Comparison of ENCODE assay signal across 25 mouse cellular contexts in the genomic region with DNA sequence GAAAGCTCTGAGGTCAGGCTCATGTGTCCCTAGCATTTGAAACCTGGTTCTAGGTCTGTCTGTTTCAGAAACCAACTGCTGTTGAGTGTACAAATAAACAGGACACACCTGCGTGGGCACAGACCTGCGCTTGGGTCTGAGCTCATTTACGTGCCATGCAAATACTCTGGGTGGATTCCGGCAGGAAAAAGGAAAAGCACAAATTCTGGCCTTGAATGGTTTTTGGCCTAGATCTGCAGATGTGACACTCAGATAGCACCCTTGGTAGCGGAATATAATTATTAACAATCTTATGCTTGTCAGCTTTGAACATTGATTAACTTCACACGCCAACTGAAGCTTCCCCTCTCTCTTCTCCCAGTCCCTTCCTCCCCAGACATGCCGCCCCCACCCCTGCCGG. TPM values are rescaled to one million over a fixed set of nuclear protein-coding genes. Genes with fewer than 3 reads are reported as not detected.
DNase-seq lines count a peak whose midpoint lies in the region; ATAC-seq lines count a peak whose summit lies in the region.
"Had no signal": no experiment of that assay in that cellular context is flagged by ENCODE, and none has a peak within 500 bp of the region (broad histone marks: within the 10 kb centered on the region; RNA-seq: fewer than 3 reads in every experiment).

No protein-coding gene starts in this region.

- no peak for DNase-seq in lung, postnatal 4 days
- DNase-seq in urinary bladder, postnatal 10 days (ENCODE audit: low spot score), result no peak
- no peak for DNase-seq in cerebellum, adult 18-20 months
- no peak for DNase-seq in gastrocnemius, adult 18-20 months (ENCODE audit: low spot score)
- DNase-seq: adrenal gland, postnatal 25 days; cerebellum, adult 11-12 months; cerebellum, postnatal 25 days; embryo, embryonic 11 days; forebrain, postnatal 0 days; right cerebral cortex, postnatal 25 days; thymus, adult 2 months had no signal

- 0 out of 2 replicates have a peak overlapping the region, but pooled peaks have one; percentile 19 for H3K4me2 ChIP-seq in lung, embryonic 16.5 days (ENCODE audit: low read depth, low read length)
- H3K4me2 ChIP-seq in liver, embryonic 12.5 days, result peak overlapping the region; percentile 89
- H3K4me2 ChIP-seq: limb, embryonic 13.5 days; neural tube, embryonic 15.5 days; stomach, embryonic 15.5 days had no signal

- H3K9ac ChIP-seq in lung, embryonic 16.5 days (ENCODE audit: low read length), result no peak overlapping the region
- peak overlapping the region; percentile 96 for H3K9ac ChIP-seq in liver, embryonic 12.5 days
- H3K9ac ChIP-seq: forebrain, postnatal 0 days; limb, embryonic 13.5 days; neural tube, embryonic 15.5 days; stomach, embryonic 15.5 days had no signal

- peak overlapping the region; percentile 98 for H3K4me3 ChIP-seq in erythroblast, embryonic 14.5 days (replicated peaks)
- no peak overlapping the region for H3K4me3 ChIP-seq in lung, embryonic 16.5 days (ENCODE audit: low read length)
- H3K4me3 ChIP-seq in liver, embryonic 12.5 days, result peak overlapping the region; percentile 90
- H3K4me3 ChIP-seq: forebrain, embryonic 10.5 days; heart, embryonic 10.5 days; hindbrain, embryonic 10.5 days; limb, embryonic 13.5 days; neural tube, embryonic 15.5 days; stomach, embryonic 15.5 days had no signal

- H3K4me1 ChIP-seq in erythroblast, embryonic 14.5 days (ENCODE audit: control insufficient read depth), result peaks cover 63% of the 10 kb centered on the region
- H3K4me1 ChIP-seq in lung, embryonic 16.5 days (replicated peaks; ENCODE audit: control insufficient read depth, insufficient read depth, low read length), result peaks cover 7% of the 10 kb centered on the region
- peaks cover 80% of the 10 kb centered on the region for H3K4me1 ChIP-seq in liver, embryonic 12.5 days

- no peaks in the 10 kb centered on the region for H3K9me3 ChIP-seq in erythroblast, embryonic 14.5 days (ENCODE audit: control insufficient read depth, low read length)
- no peaks in the 10 kb centered on the region for H3K9me3 ChIP-seq in lung, embryonic 16.5 days (ENCODE audit: control insufficient read depth, low read length)
- H3K9me3 ChIP-seq in liver, embryonic 12.5 days (replicated peaks), result no peaks in the 10 kb centered on the region
- H3K9me3 ChIP-seq: forebrain, embryonic 10.5 days; heart, embryonic 10.5 days; hindbrain, embryonic 10.5 days; limb, embryonic 13.5 days; neural tube, embryonic 15.5 days; stomach, embryonic 15.5 days had no signal

- no peak overlapping the region for H3K27ac ChIP-seq in lung, embryonic 16.5 days (ENCODE audit: low read length)
- H3K27ac ChIP-seq in liver, embryonic 12.5 days, result peak overlapping the region; percentile 97
- H3K27ac ChIP-seq: forebrain, embryonic 10.5 days; heart, embryonic 10.5 days; hindbrain, embryonic 10.5 days; limb, embryonic 13.5 days; neural tube, embryonic 15.5 days; stomach, embryonic 15.5 days had no signal

- no peak for ATAC-seq in erythroblast, adult 5-6 weeks (replicated peaks; ENCODE audit: low FRiP score, poor library complexity, severe bottlenecking)
- ATAC-seq in lung, embryonic 16.5 days (ENCODE audit: low read depth), result no peak
- no peak for ATAC-seq in liver, embryonic 12.5 days
- ATAC-seq: forebrain, postnatal 0 days; midbrain, embryonic 16.5 days had no signal

- H3K36me3 ChIP-seq in erythroblast, embryonic 14.5 days (ENCODE audit: control insufficient read depth), result peaks cover 62% of the 10 kb centered on the region
- no peaks in the 10 kb centered on the region; the same call in 1 of the 2 replicates for H3K36me3 ChIP-seq in lung, embryonic 16.5 days (ENCODE audit: control insufficient read depth, insufficient read depth, low read length)
- H3K36me3 ChIP-seq in liver, embryonic 12.5 days, result peaks cover 40% of the 10 kb centered on the region
- H3K36me3 ChIP-seq: forebrain, embryonic 10.5 days; heart, embryonic 10.5 days; hindbrain, embryonic 10.5 days; limb, embryonic 13.5 days; stomach, embryonic 15.5 days had no signal

- H3K27me3 ChIP-seq in erythroblast, embryonic 14.5 days (ENCODE audit: control insufficient read depth), result peaks cover 10% of the 10 kb centered on the region
- peaks cover 8% of the 10 kb centered on the region for H3K27me3 ChIP-seq in lung, embryonic 16.5 days (ENCODE audit: control insufficient read depth, insufficient read depth, low read depth, low read length)
- H3K27me3 ChIP-seq in liver, embryonic 12.5 days (replicated peaks), result peaks cover 11% of the 10 kb centered on the region
- H3K27me3 ChIP-seq: neural tube, embryonic 15.5 days had no signal

- WGBS in lung, embryonic 16.5 days, result 65% methylated on average over 8 of the region's 8 CpGs
- 77% methylated on average over 8 of the region's 8 CpGs for WGBS in liver, embryonic 12.5 days (ENCODE audit: insufficient replicate concordance)

RNA-seq across cellular contexts. Expression of a gene that starts 3.5 kb away (rescaled TPM):
- 1.7 TPM in 2 replicates for polyA plus RNA-seq in erythroblast, embryonic 14.5 days (2012)
- total RNA-seq in erythroblast, adult 5-6 weeks (2015; ENCODE audit: low replicate concordance), result 7.3 and 16.1 TPM in 2 replicates
- 11.1 and 14.8 TPM in 2 replicates for total RNA-seq in erythroblast, adult 5-6 weeks (2017; ENCODE audit: low replicate concordance)
- polyA plus RNA-seq in lung, embryonic 16.5 days (2015; fragmentation: Nextera tagmentation; extraction: Ambion mirVana), result 40.8 and 48.4 TPM in 2 replicates
- 21.1 and 22.6 TPM in 2 replicates for polyA plus RNA-seq in liver, embryonic 12.5 days (2016; fragmentation: Nextera tagmentation; extraction: Ambion mirVana)
- total RNA-seq in gastrocnemius, adult 18-20 months (2021), result 1 to 10 TPM; 6.9 to 7.1 TPM

RNA-seq across cellular contexts. Expression of a gene that starts 4.4 kb away (rescaled TPM):
- not detected in 2 replicates for polyA plus RNA-seq in erythroblast, embryonic 14.5 days (2012)
- total RNA-seq in erythroblast, adult 5-6 weeks (2015; ENCODE audit: low replicate concordance), result not detected in 2 replicates
- not detected in 2 replicates for total RNA-seq in erythroblast, adult 5-6 weeks (2017; ENCODE audit: low replicate concordance)
- 0.34 and 0.55 TPM in 2 replicates for polyA plus RNA-seq in lung, embryonic 16.5 days (2015; fragmentation: Nextera tagmentation; extraction: Ambion mirVana)
- polyA plus RNA-seq in liver, embryonic 12.5 days (2016; fragmentation: Nextera tagmentation; extraction: Ambion mirVana), result not detected in 2 replicates
- not detected for total RNA-seq in gastrocnemius, adult 18-20 months (2021)
- total RNA-seq: CH12.LX had no signal
- polyA plus RNA-seq: embryonic facial prominence, embryonic 14.5 days; forebrain, embryonic 10.5 days; heart, embryonic 10.5 days; heart, postnatal 0 days; hindbrain, embryonic 10.5 days; limb, embryonic 13.5 days had no signal

RNA-seq across cellular contexts. Expression of a gene that starts 59.1 kb away (rescaled TPM):
- 18.1 and 24.0 TPM in 2 replicates for polyA plus RNA-seq in erythroblast, embryonic 14.5 days (2012)
- 38.7 and 42.8 TPM in 2 replicates for total RNA-seq in erythroblast, adult 5-6 weeks (2015; ENCODE audit: low replicate concordance)
- 43.6 and 43.7 TPM in 2 replicates for total RNA-seq in erythroblast, adult 5-6 weeks (2017; ENCODE audit: low replicate concordance)
- polyA plus RNA-seq in lung, embryonic 16.5 days (2015; fragmentation: Nextera tagmentation; extraction: Ambion mirVana), result 226 and 246 TPM in 2 replicates
- polyA plus RNA-seq in liver, embryonic 12.5 days (2016; fragmentation: Nextera tagmentation; extraction: Ambion mirVana), result 195 and 204 TPM in 2 replicates
- 10 to 100 TPM; 52.1 to 57.5 TPM for total RNA-seq in gastrocnemius, adult 18-20 months (2021)
